Mouse (Mus musculus) liver, postnatal 0 days (tissue): ENCODE measurements at regions not wholly inside any gene's neighbourhood (a gene's known extent, or its start where the extent isn't known, plus 50 kb on each side); places are given as distances from the start of the nearest gene placed in this dataset.

Experiments
- CTCF ChIP-seq: sonication (generic); IDR thresholded peaks from 2 replicates; pipeline ENCODE4 v1.5.1; 2016; ENCODE audit warnings: antibody characterized with exemption, low read depth
- EP300 ChIP-seq: IDR thresholded peaks from 2 replicates; pipeline ENCODE4 v1.6.1; 2016; ENCODE audit warnings: antibody characterized with exemption, low read depth, mild to moderate bottlenecking

DNA sequence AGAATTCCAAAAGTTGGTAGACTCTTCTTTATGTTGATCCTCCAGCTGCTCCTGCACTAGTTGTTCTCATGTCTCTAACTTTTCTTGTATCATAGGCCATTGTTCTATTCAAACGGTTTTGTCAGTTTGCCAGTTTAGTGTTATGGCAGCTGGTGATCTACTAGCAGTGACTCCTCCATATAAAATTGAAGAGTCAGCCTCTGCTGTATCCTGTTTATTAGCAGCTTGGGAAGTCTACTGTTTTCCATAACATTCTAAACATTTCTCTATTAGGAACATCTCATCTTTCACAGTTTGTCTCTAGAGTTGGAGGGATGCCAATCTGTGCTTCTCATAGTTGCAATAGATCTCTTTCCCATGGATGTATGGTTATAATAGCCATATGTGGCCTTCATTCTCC is 58.6 kb downstream of the Drd1 start:
- TF ChIP-seq CTCF = no peak
- no peak for TF ChIP-seq EP300
